Mouse (Mus musculus) myocyte (in vitro differentiated cells): Measurements from ENCODE around the gene Arfip1. TPM values are rescaled to one million over a fixed set of nuclear protein-coding genes. Genes with fewer than 3 reads are reported as not detected.

Source experiments
- H3K27me3 ChIP-seq: one replicate; pipeline ENCODE4 v1.6.1; 2011; ENCODE audit not compliant: control insufficient read depth, insufficient read depth, insufficient read length
- H3K36me3 ChIP-seq: one replicate; pipeline ENCODE4 v1.6.1; 2011; ENCODE audit not compliant: control insufficient read depth, insufficient read depth
- H3K4me2 ChIP-seq: one replicate; pipeline ENCODE4 v1.6.1; 2011; ENCODE audit warnings: low read depth, control low read depth
- H3K4me3 ChIP-seq: one replicate; pipeline ENCODE4 v1.5.1; 2011; ENCODE audit warnings: mild to moderate bottlenecking, control low read depth, moderate library complexity
- H3K79me2 ChIP-seq: one replicate; pipeline ENCODE4 v1.6.1; 2011; ENCODE audit not compliant: control insufficient read depth, insufficient read depth
- H3ac ChIP-seq: one replicate; pipeline ENCODE4 v1.6.1; 2011; ENCODE audit not compliant: control insufficient read depth, insufficient read length
- CEBPB ChIP-seq: IDR thresholded peaks from 2 replicates; pipeline ENCODE4 v1.6.1; 2011; ENCODE audit warnings: mild to moderate bottlenecking, moderate library complexity; ENCODE audit not compliant: poor library complexity, insufficient read depth, severe bottlenecking
- E2F4 ChIP-seq: IDR thresholded peaks from one replicate; pipeline ENCODE4 v1.6.1; 2011; ENCODE audit warnings: mild to moderate bottlenecking, control low read depth, moderate library complexity; ENCODE audit not compliant: insufficient read depth
- MAX ChIP-seq: IDR thresholded peaks from one replicate; pipeline ENCODE4 v1.6.1; 2011; ENCODE audit warnings: low read depth, mild to moderate bottlenecking, control low read depth
- MYOD1 ChIP-seq, 3 experiments: IDR thresholded peaks; one replicate each; pipeline ENCODE4 v1.6.1; 2011; ENCODE audit warnings: control low read depth in 2 of 3, low read depth in 2 of 3, mild to moderate bottlenecking in 2 of 3, moderate library complexity in 1 of 3; ENCODE audit not compliant: insufficient read length in 2 of 3, control insufficient read depth in 1 of 3
- MYOG ChIP-seq, 3 experiments: IDR thresholded peaks; one replicate each; pipeline ENCODE4 v1.6.1; 2011; ENCODE audit warnings: control low read depth in 2 of 3, low read depth in 2 of 3, mild to moderate bottlenecking in 2 of 3; ENCODE audit not compliant: insufficient read length in 2 of 3, control insufficient read depth in 1 of 3, insufficient read depth in 1 of 3
- POLR2A ChIP-seq: IDR thresholded peaks from one replicate; pipeline ENCODE4 v1.6.1; 2011; ENCODE audit warnings: low read depth, mild to moderate bottlenecking, control low read depth, moderate library complexity; ENCODE audit not compliant: insufficient read length
- POLR2AphosphoS2 ChIP-seq: IDR thresholded peaks from one replicate; pipeline ENCODE4 v1.6.1; 2011; ENCODE audit warnings: low read depth, control low read depth; ENCODE audit not compliant: insufficient read length
- REST ChIP-seq: IDR thresholded peaks from one replicate; pipeline ENCODE4 v1.6.1; 2011; ENCODE audit warnings: mild to moderate bottlenecking, control low read depth, moderate library complexity; ENCODE audit not compliant: insufficient read depth, insufficient read length
- SRF ChIP-seq: IDR thresholded peaks from one replicate; pipeline ENCODE4 v1.6.1; 2011; ENCODE audit warnings: low read depth; ENCODE audit not compliant: control insufficient read depth, insufficient read length
- TCF12 ChIP-seq: IDR thresholded peaks from one replicate; pipeline ENCODE4 v1.6.1; 2011; ENCODE audit warnings: mild to moderate bottlenecking, control low read depth; ENCODE audit not compliant: poor library complexity, insufficient read depth, severe bottlenecking
- TCF3 ChIP-seq: IDR thresholded peaks from one replicate; pipeline ENCODE4 v1.6.1; 2011; ENCODE audit warnings: low read depth, control low read depth; ENCODE audit not compliant: insufficient read length
- USF1 ChIP-seq: IDR thresholded peaks from one replicate; pipeline ENCODE4 v1.6.1; 2011; ENCODE audit warnings: low read depth, mild to moderate bottlenecking, control low read depth, moderate library complexity
- polyA plus RNA-seq: library from polyadenylated mRNA; unstranded; fragments of >200 nt; fragmentation: generic; extraction: Trizol; gene quantifications from one replicate; pipeline ENCODE4 v1.2.1, GENCODE M21; 2012; ENCODE audit warnings: missing spikeins

Arfip1 gene
- polyA plus RNA-seq, 1 experiment, result 28.2 TPM

GRCm38 (mm10) chr3:84618627-84619026, 36.2 kb upstream of the Arfip1 start:
- H3ac ChIP-seq, result no peak overlapping the region
- H3K36me3 ChIP-seq, result no peaks in the 10 kb centered on the region
- H3K4me3 ChIP-seq, result no peak overlapping the region
- no peaks in the 10 kb centered on the region for H3K79me2 ChIP-seq
- peaks cover 2% of the 10 kb centered on the region for H3K27me3 ChIP-seq
- H3K4me2 ChIP-seq, result no peak overlapping the region
- no peak for TF ChIP-seq SRF
- TF ChIP-seq CEBPB, result no peak
- no peak for TF ChIP-seq MYOD1 (IDR thresholded peaks at IDR 0.05; ENCODE audit: control insufficient read depth in 1 of 3, insufficient read length in 2 of 3, low read depth in 2 of 3)
- no peak for TF ChIP-seq TCF12

- H3K79me2 ChIP-seq, result no peaks in the 10 kb centered on the region
- H3ac ChIP-seq, result no peak overlapping the region
- no peaks in the 10 kb centered on the region for H3K27me3 ChIP-seq
- H3K4me3 ChIP-seq, result no peak overlapping the region
- no peaks in the 10 kb centered on the region for H3K36me3 ChIP-seq
- H3K4me2 ChIP-seq, result no peak overlapping the region
- TF ChIP-seq CEBPB, result no peak
- no peak for TF ChIP-seq USF1
- no peak for TF ChIP-seq E2F4
- no peak for TF ChIP-seq TCF12
- TF ChIP-seq REST, result no peak
- no peak for TF ChIP-seq MYOG (IDR thresholded peaks at IDR 0.05; ENCODE audit: control insufficient read depth in 1 of 3, insufficient read depth in 1 of 3, insufficient read length in 2 of 3, low read depth in 2 of 3)
- TF ChIP-seq POLR2AphosphoS2, result no peak
- TF ChIP-seq TCF3, result no peak
- TF ChIP-seq SRF, result no peak
- no peak for TF ChIP-seq MYOD1 (IDR thresholded peaks at IDR 0.05; ENCODE audit: control insufficient read depth in 1 of 3, insufficient read length in 2 of 3, low read depth in 2 of 3)
- no peak for TF ChIP-seq MAX
- no peak for TF ChIP-seq POLR2A
Observed at GRCm38 (mm10) chr3:84615856-84616225, 33.4 kb upstream of the Arfip1 start.

- Histone ChIP-seq H3ac (no peak overlapping the region), H3K4me3 (no peak overlapping the region), H3K4me2 (no peak overlapping the region), H3K27me3 (no peaks in the 10 kb centered on the region), H3K36me3 (no peaks in the 10 kb centered on the region), H3K79me2 (no peaks in the 10 kb centered on the region)
- TF ChIP-seq REST (no peak), MYOD1 (IDR thresholded peaks at IDR 0.05; ENCODE audit: control insufficient read depth in 1 of 3, insufficient read length in 2 of 3, low read depth in 2 of 3) (no peak), TCF12 (no peak), USF1 (no peak), TCF3 (no peak), SRF (no peak), MYOG (IDR thresholded peaks at IDR 0.05; ENCODE audit: control insufficient read depth in 1 of 3, insufficient read depth in 1 of 3, insufficient read length in 2 of 3, low read depth in 2 of 3) (no peak), CEBPB (no peak), E2F4 (no peak), POLR2AphosphoS2 (no peak), POLR2A (no peak), MAX (no peak)
Observed at GRCm38 (mm10) chr3:84615050-84615855, 32.8 kb upstream of the Arfip1 start.

DNA sequence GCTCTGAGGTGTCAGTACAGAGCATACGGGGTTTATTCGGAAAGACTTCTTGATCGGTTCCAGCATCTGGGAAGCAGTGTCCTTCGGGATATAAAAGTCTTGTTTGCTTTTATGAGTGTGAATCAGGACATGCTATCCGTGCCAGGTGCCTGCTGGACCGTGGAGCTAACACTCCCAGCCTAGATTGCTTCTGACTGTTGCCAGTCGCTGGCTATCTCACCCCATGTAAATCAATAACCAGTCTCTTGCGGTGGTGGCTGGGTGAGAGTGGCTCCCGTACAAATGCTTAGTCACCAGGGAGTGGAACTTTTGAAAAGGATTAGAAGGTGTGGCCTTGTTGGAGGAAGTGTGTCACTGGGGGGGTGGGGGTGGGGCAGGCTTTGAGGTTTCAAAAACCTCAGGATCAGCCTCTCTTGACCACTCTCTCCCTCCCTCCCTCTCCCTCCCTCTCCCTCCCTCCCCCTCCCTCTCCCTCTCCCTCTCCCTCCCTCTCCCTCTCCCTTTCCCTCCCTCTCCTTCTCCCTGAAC, 27.8 kb upstream of the Arfip1 start:
- Histone ChIP-seq H3K4me3 (no peak overlapping the region), H3ac (no peak overlapping the region), H3K36me3 (no peaks in the 10 kb centered on the region), H3K79me2 (no peaks in the 10 kb centered on the region), H3K27me3 (no peaks in the 10 kb centered on the region), H3K4me2 (no peak overlapping the region)
- TF ChIP-seq SRF (no peak), TCF12 (no peak), TCF3 (no peak), MAX (no peak), E2F4 (no peak), MYOD1 (IDR thresholded peaks at IDR 0.05; ENCODE audit: control insufficient read depth in 1 of 3, insufficient read length in 2 of 3, low read depth in 2 of 3) (no peak), REST (no peak), USF1 (no peak), POLR2AphosphoS2 (no peak), POLR2A (no peak), CEBPB (no peak), MYOG (IDR thresholded peaks at IDR 0.05; ENCODE audit: control insufficient read depth in 1 of 3, insufficient read depth in 1 of 3, insufficient read length in 2 of 3, low read depth in 2 of 3) (no peak)

DNA sequence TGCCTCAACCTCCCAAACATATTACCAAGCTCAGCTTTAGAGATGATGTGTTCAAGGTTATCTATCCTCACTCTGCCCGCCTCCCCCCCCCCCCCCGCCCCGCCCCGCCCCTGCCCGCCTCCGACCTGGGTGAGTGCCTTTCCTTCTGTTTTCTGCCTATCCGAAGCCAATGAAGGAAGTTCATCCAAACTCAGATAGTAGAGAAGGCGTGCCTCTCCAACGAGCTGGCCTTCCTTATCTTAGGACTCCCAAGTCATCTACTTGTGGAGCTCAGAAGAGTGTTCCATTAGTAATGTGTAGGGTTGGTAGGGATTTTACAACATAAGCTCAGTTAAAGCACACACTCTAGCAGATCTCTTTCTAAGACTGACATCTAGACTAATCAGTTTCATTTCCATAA, 20.8 kb upstream of the Arfip1 start:
- Histone ChIP-seq H3K4me3 (no peak overlapping the region), H3K79me2 (no peaks in the 10 kb centered on the region), H3K27me3 (no peaks in the 10 kb centered on the region), H3K36me3 (no peaks in the 10 kb centered on the region), H3K4me2 (no peak overlapping the region), H3ac (no peak overlapping the region)
- TF ChIP-seq SRF, result no peak
- no peak for TF ChIP-seq MYOD1 (IDR thresholded peaks at IDR 0.05; ENCODE audit: control insufficient read depth in 1 of 3, insufficient read length in 2 of 3, low read depth in 2 of 3)
- no peak for TF ChIP-seq POLR2A
- no peak for TF ChIP-seq TCF12
- no peak for TF ChIP-seq MAX
- no peak for TF ChIP-seq POLR2AphosphoS2
- no peak for TF ChIP-seq MYOG (IDR thresholded peaks at IDR 0.05; ENCODE audit: control insufficient read depth in 1 of 3, insufficient read depth in 1 of 3, insufficient read length in 2 of 3, low read depth in 2 of 3)
- no peak for TF ChIP-seq CEBPB
- TF ChIP-seq TCF3, result no peak
- TF ChIP-seq E2F4, result no peak
- TF ChIP-seq REST, result no peak
